Mouse (Mus musculus): ENCODE measurements around the gene Abcg1.

The Abcg1 gene

DNA sequence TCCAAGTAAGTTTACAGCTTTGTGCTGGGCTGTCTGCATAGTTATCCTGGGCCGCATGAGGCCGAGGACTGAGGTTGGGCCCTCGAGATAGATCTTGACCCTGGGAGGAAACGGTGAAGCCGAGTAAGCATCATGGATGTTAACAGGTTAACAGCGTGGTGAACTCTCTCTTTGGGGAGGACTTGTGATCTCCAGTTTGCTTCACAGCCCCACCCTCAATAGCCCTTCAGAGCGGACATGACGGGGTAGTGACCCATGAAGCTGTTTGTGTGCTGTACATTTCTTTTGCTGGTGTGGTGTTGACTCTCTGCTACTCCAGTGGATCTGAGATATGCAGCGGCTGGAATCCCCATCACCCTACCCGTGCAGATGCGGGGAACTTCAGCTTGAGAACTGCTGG, 21.1 kb downstream of the Abcg1 start:
- DNase-seq (ENCODE audit: low spot score in 2 of 2), result no peak

DNA sequence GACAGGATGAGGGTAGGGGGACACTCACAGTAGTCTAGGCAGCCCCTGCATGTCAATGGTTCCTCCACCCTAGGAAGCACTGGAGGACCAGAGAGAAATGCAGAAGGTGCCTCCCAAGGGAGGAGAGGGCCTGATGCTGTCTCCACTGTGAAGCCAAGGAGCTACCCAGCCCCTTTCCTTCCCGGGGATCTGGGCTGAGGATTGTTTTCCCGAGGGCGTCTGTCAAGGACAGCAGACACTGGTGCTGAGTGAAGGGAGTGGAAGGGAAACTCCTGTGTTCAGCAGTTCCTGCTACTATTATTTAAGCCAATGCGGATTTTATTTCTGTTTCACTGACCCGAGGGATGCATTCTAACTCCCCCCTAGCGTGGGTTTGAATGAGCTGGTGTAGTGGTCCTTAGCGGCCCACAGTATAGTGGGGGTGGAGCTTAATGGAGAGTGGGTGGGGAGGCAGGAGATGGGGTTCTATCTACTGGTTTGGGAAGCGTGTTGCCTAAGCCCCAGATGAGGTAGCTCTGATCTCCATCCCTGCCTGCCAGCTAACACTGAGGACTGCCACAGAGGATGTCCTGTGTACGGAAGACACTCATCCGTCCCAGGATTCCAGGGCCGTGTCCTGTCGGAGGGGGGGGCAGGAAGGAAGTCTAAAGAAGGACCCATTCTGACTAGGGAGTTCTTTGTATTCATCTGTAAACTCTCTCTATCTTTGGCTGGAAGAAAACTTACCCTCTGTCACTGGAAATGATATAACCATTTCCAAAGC, 21.8 kb downstream of the Abcg1 start:
- DNase-seq (ENCODE audit: low spot score in 2 of 2), result no peak

DNA sequence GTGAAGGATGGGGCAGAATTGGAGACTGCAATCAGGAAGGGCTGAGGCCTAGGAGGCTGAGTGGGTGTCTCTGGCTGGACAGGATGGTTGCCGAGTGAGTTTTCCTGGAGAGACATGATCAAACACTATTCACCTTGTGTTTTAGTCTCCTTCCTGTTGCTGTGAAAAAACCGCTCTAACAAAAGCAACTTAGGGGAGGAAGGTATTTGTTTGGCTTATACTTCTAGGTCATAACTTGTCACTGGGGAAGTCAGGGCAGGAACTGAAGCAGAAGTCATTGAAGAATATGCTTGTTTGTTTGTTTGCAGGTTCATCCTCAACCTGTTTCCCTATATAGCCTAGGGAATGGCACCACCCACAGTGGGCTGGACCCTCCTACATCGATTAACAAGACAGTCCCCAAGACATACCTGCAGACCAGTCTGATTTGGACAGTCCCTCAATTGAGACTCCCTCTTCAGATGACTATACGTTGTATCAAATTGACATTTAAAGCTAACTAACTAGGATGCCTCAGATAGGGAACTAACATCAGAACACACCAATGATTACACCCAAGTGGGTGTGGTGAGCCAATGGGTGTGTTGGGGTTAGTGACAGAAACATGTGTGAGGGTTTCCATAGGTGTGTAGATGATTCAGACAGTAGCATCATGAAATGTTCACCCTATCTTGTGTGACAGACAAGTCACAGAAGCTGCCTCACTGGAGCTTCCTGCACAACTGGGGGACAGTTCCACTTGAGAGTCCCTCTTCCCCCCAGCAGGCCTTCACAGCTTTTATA, 25.0 kb downstream of the Abcg1 start:
- no peak for DNase-seq (ENCODE audit: low spot score in 2 of 2)

DNA sequence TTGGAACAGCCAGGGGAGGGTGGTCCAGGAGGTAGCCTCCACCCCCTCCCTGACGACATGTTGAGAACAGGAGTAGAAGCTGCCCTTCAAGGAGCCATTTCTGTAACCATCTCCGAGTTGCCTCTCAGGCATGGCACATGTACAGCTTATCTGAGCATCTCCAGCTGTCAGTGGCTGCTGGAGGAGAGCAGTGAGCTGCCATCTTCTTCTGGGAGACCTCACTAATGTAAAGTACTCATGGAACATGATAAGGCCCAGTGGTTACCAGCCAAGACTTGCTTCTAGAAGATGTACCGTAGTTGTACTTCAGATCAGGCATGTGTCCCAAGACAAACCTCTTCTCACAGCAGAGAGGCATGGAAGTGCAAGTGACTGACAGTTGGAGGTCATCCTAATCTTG, 28.0 kb downstream of the Abcg1 start:
- no peak for DNase-seq (ENCODE audit: low spot score in 2 of 2)

DNA sequence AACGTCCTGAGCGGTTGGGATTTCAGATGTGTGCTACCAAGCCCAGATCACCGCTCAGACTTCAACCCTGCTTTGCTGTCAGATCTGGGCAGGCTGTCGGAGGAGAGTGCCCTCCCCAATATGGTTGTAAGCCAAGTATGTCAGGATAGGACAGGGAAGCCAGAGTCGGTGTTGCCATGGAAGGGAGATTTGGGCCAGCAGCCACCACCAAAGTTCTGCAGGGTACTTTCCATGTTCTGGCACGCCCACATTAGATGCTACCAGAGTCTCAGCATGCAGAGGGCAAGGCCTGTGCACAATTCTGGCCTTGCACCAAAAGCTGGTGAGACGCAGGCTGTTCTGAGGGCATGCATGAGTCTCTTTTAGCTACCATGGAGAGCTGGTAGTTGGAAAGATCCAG, 28.7 kb downstream of the Abcg1 start:
- DNase-seq (ENCODE audit: low spot score in 2 of 2), result no peak

DNA sequence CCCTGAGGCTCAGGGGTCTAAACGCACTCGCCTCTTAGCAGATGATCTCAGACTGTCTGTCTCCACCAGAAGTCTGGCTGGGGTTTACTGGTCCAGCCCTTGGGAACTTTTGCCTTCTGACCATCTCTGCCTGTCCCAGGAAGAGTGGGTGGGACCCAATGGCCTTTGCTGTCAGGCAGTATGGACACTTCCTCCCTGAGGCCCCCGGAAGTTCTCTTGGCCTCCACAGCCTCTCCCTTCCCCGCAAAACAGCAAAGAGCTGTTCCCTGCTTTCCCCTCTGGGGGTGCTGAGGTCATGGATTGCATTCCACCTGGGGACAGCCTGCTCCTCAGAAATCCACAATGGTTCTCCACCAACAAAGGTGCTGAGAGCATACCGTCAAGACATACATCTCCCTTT, 31.2 kb downstream of the Abcg1 start:
- no peak for DNase-seq (ENCODE audit: low spot score in 2 of 2)

DNA sequence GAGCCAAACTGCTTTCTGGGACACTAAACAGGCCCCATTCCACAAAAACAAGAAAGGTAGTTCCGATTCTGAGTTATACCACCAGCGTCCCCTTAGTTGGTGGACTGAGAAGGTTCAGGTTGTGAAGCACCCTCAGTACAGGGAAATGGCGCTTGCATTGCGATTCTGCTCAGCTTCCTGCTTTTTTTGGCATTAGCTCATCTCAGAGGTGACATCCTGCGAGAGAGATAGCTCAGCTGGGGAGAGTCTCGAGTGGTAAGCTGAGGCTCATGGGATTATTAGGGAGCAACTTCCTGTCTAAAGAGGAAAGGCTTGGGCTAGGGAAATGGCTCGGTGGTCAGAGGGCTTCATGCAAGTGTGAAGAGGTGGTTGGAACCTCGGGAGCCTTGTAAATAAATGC, 32.4 kb downstream of the Abcg1 start:
- no peak for DNase-seq (ENCODE audit: low spot score in 2 of 2)

DNA sequence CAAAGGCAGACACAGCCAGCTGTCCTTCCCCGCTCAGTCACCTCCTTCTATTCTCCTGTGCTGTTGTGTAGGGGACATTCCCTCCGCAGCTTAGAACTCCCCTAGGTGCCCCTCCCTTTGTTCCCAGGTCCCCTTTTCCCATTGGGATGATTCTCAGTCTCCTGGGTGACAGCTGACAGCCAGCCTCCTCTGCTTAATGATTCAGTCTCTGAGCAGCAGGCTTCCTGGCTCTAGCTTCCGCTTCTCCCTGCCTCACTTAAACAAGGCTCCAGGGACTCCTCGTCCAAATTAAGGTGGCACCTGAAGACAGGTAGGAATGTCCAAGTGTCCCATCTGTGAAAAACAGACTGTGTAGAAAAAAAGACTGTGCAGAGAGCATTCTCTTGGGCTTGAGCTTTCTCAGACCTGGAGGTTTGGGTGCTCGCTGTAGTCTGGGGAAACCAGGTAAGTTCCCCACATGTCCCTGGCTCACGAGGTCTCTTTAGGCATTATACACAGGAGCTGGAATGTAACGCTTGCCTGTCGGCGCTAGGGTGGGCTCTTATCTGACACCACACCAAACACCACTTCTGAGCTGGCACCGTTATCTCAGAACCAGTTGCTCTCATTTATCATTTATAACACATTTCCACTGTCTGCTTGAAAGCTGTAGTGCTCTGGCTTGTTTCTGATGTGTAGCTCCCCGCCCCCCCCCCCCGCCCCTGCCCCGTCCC, 33.7 kb downstream of the Abcg1 start:
- peak in 1 of 2 experiments; percentile 44 for DNase-seq (ENCODE audit: low spot score in 2 of 2)

DNA sequence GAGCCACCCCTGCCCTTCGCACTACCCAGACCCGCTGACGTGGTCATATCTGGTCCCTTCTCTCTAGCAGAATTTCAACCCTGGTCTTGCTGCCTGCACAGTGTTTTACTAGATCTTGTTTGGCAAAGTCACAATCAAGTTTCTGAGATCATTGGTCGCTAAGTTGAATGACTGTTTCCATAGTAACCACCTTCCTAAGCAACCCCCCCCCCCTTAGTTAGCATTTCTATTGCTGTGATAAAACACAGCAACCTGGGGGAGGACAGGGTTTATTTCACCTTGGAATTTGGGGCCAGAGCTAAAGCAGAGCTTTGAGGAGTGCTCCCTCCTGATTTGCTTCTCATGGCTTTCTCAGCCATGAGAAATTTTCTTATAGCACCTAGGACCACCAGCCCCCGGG, 37.3 kb downstream of the Abcg1 start:
- DNase-seq (ENCODE audit: low spot score in 2 of 2), result no peak

DNA sequence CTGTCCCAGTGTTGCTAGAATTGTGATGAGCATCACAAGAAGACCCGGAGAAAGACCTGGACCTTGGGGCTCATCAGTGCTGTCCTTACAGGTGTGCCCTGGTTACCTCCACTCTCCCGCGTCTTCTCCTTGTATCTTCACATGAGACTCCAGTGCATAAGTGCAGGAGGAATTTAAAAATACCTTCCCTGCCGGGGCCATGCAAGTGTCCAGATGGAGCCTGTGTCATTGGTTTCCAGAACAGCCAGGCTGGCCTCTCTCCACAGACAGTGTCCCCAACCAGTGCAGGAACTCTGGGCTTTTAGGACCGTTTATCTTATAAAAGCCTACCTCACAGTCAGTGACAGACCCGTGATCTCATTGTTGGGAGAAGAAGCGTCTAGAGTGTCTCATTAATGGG, 38.1 kb downstream of the Abcg1 start:
- DNase-seq (ENCODE audit: low spot score in 2 of 2), result no peak

DNA sequence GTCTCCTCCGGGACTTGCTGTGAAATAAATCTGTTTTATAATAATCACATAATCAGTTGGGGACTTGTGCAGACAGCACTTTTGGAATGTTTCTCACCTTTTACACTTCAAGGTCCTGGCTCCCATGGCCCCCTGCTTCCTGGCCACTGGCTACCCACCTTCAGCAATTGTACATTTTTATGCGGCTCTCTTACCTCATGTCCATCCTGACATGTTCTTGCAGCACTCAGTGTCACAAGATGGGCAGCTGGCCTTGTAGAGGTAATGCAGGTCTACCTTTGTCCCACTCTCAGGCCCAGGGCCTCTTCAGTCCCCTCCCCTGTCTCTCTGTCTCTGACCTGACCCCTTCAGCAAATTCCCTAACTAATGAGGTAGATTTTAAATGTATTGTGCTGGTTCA, 39.4 kb downstream of the Abcg1 start:
- DNase-seq (ENCODE audit: low spot score in 2 of 2), result no peak

DNA sequence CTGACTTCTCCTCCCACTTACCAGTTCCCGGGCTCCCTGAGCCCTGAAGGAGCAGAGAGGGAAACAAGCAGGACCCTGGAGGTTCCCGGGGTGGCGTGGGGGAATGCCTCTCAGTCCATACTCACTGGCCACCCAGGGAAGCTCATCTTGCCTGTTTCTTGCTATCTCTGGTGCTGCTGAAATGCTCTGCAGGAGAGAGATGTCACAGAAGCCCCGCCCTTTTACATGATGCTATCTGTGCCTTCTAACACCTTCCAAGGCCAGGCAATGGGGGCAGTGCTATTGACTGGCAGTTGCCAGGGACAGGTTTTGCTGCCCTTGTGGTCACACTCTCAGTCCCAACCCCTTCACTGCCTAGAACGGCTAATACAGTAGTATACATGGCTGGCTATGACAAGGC, 41.3 kb downstream of the Abcg1 start:
- no peak for DNase-seq (ENCODE audit: low spot score in 2 of 2)

DNA sequence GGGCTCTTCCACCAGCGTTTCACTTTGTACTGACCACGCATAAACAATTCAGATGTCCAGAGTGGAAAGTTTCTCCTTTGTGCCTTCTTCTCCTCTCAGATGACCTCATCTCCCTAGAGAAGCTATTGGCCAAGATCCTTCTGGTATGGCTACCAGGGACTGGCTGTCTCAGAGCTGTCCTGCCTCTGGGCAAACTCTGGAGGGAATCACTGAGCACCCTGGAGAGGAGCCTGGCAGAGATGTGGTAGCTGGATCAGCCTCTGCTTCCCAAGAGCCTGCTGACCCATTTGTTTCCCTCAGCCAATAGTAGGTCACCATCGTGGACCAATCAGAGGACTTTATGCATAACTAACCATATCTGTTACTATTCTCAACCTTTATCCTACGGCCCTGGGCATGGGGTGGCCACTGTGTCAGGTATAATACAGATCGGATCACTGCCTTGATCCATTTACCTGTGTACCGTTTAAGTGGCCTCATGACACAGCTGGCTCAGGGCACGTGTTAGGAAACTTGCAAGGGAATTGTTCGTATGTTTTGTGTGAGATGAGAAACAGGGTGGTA, 45.6 kb downstream of the Abcg1 start:
- no peak for DNase-seq (ENCODE audit: low spot score in 2 of 2)

DNA sequence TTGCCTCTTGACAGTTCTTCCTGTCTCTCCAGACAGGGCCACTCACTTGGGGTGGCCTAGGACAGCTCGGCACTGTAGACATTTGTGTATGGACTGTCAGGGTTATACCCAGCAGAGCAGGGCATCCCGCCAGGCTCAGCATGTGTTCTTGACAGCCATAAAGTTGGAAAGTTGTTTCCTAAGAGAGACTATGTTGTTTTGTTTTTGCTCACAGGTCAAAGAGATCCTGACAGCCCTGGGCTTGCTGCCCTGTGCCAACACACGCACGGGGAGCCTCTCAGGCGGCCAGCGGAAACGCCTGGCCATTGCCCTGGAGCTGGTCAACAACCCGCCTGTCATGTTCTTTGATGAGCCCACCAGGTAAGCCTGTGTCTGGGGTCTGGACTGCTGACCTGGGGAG, 46.3 kb downstream of the Abcg1 start:
- DNase-seq (ENCODE audit: low spot score in 2 of 2), result no peak

DNA sequence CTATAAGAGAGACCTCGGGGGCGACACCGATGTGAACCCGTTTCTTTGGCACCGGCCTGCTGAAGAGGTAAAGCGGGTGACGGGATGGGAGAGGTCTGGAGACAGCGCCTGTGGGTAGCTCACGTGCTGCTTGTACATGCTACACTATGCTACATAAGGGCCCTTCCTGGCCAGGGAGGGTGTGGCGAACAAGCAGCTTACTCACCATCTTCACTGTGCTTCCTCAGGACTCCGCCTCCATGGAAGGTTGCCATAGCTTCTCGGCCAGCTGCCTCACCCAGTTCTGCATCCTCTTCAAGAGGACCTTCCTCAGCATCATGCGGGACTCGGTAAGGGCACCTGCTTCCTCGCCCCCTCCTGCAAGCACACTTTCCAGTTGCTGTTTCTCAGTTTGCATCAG, 50.9 kb downstream of the Abcg1 start:
- no peak for DNase-seq (ENCODE audit: low spot score in 2 of 2)

DNA sequence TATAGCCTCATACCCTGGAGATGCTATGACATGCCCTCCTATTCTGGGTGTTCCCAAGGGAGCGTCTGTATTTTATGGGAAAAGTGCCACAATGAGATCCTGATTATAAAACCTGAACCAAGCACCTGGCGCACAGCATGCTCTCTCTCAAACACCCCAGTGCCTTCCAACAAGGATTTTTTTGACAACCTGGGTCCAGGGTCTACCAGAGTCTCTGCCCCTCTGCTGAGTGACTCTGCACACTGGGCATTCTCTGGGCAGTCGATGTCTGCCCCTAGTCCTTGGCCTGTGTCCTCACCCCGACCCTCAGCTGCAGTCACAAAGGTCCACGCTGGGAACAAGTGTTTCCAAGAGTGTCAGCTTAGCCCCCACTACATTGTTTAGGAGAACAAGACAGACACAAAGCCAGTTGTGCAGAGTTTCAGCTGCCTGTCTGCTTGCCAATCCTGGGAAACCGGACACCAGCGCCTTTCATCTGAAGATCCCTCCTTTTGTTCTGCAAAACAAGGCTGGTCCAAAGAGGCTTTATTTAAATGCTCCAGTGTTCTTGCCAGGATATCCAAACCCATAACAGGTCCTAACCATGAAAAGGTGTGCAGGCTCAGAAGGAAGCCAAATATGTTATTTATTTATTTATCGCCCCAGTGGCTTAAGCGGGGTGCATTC, 55.8 kb downstream of the Abcg1 start:
- DNase-seq (ENCODE audit: low spot score in 2 of 2), result no peak

DNA sequence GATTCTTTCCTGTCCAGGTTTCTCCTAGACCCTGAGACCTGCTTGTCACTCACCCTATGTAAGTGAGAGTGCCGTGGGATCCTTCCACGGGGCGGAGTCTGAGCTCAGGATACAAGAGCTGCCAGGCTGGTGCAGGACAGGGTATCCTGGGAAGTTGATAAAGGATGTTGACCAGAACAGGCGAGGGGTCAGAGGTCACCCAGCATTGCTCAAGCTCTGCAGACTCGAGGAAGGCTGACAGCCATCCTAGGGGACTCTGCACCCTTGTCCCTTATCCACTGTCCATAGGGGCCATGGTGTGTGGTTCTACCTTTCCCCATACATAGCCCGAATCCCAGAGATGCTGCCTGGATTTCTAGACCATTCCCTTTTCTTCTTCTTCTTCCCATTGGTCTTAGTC, 58.6 kb downstream of the Abcg1 start:
- DNase-seq (ENCODE audit: low spot score in 2 of 2), result no peak

DNA sequence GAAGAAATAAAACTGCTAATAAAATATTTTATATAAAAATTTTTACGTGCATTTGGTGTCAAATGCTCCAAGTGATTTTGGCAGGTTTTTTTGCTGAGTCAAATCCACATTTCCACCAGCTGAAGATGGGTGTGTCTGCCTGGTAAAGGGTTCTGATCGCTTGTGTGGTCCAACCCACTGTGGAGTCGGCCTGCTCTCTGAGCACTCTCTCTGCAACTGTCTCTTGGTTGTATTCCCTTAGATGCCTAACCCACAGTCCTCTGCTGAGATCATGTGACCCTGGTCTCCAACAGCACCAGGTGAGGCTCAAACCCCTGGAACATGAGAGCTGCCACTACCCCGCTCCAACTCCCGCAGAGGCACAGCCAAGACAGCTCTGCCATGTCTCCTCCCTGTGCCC, 60.5 kb downstream of the Abcg1 start:
- DNase-seq (ENCODE audit: low spot score in 2 of 2), result no peak

DNA sequence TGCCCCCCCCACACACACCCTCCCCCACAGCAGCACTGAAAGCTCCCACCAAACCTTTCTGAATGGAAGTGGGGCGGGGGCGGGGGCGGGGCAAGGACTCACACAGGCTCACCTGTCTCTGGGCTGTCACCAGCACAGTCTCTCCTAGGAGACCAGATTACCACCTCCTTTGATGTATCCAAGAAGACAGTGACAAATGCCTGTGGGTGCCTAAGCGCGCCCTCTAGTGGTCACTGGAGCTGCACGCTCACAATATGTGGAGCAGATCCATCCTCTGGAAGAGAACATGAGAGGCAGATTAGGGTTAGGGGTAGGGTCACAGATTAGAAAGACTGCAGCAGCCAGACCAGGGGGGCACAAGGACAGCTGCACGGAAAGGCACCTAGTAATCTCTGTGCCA, 62.0 kb downstream of the Abcg1 start:
- DNase-seq (ENCODE audit: low spot score in 2 of 2), result peak; percentile 61 to 65

DNA sequence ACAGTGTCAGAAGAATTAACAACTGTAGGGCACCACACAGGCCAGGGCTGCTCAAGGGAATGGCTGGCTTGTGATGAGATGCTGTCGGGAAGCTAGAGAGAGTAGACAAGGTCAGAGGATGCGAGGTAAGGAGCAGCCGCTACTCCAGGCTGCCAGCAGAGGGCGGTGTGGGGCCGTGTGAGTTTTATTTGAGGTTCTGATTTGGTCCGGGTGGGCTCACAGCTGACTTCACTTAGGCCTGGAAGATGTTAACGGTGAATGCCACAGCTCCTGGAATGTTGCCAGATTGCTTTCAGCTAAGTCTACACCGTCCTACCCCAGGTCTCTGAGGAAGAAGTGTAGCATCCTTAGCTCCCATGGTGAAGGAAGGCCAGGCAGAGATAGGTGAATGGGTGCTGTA, 64.5 kb downstream of the Abcg1 start:
- DNase-seq (ENCODE audit: low spot score in 2 of 2), result peak; percentile 22 to 30

DNA sequence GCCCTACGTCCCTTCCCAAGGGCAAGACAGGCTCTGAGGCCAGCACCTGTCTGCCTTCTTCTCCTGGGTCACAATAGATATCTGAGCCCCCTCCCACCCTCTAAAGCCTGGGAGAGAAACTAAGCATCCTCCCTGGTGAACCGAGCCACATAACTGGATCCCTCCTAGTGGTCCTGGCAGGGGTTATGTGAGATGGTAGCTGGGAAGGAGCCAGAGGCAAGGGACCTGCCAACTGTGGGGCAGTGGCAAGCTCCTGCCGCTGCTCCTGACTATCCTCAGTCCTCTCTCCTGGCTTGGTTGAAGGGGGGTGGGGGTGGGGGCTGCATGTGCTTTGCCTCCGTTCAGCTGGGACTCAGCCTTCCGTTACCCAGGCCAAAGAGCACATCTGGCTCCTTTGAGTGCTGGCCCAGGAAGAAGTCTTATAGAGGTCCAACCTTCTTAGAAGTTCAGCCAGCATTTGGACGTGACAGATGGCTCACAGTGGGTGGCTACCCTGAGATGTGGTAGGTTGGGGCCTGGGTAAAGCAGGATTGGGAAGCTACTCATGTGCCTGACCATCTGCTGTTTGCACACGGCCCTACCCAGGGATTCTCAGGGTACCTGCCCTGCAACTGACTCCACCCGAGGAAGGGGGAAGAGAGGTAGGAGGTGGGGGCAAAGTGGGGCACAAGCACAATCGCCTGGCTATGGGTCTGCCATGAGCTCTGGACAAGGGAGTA, 68.2 kb downstream of the Abcg1 start:
- no peak for DNase-seq (ENCODE audit: low spot score in 2 of 2)
